Mouse (Mus musculus) olfactory bulb, adult 2 months (tissue): ENCODE results near the gene Lcorl.

Experiments used
- CTCF ChIP-seq: fragments of 200-500 bp; IDR thresholded peaks from 2 replicates; pipeline ENCODE4 v1.5.1; 2012; ENCODE audit warnings: low read depth, mild to moderate bottlenecking, low read length, moderate library complexity; ENCODE audit not compliant: insufficient read depth
- POLR2A ChIP-seq: fragments of 200-500 bp; IDR thresholded peaks from 2 replicates; pipeline ENCODE4 v1.6.1; 2012; ENCODE audit warnings: mild to moderate bottlenecking, low read depth, low read length, moderate library complexity; ENCODE audit not compliant: insufficient read depth

- TF ChIP-seq POLR2A (no peak), CTCF (no peak)
These were observed 99.8 kb downstream of the Lcorl start for GRCm38 (mm10) chr5:45757502-45758121.
